In genomic region chr9:59903382-59903781, GRCm38 (mm10) we compare ENCODE assay signal across 28 mouse cellular contexts. TPM values are rescaled to one million over a fixed set of nuclear protein-coding genes. Genes with fewer than 3 reads are reported as not detected.
DNase-seq lines count a peak whose midpoint lies in the region; ATAC-seq and TF ChIP-seq lines count a peak whose summit lies in the region.
"Had no signal": no experiment of that assay in that cellular context is flagged by ENCODE, and none has a peak within 500 bp of the region (broad histone marks: within the 10 kb centered on the region; RNA-seq: fewer than 3 reads in every experiment).

No protein-coding gene starts in this region.

- WGBS in liver, embryonic 13.5 days (ENCODE audit: insufficient replicate concordance) = 24% methylated on average over 1 of the region's 1 CpGs
- 75% methylated on average over 1 of the region's 1 CpGs for WGBS in forebrain, embryonic 10.5 days

- no peaks in the 10 kb centered on the region for H3K9me3 ChIP-seq in MEL (replicated peaks; ENCODE audit: insufficient read depth, low read length)
- H3K9me3 ChIP-seq in liver, embryonic 13.5 days (replicated peaks) = no peaks in the 10 kb centered on the region
- H3K9me3 ChIP-seq in forebrain, embryonic 10.5 days = no peaks in the 10 kb centered on the region
- H3K9me3 ChIP-seq: forebrain, embryonic 12.5 days; forebrain, embryonic 15.5 days; heart, embryonic 12.5 days; heart, embryonic 15.5 days; hindbrain, embryonic 10.5 days; hindbrain, embryonic 13.5 days had no signal

- H3K27me3 ChIP-seq in MEL (ENCODE audit: control insufficient read depth in 1 of 2, insufficient read depth in 2 of 2, low read length in 2 of 2) = no peaks in the 10 kb centered on the region
- H3K27me3 ChIP-seq in liver, embryonic 13.5 days = no peaks in the 10 kb centered on the region
- no peaks in the 10 kb centered on the region for H3K27me3 ChIP-seq in forebrain, embryonic 10.5 days (ENCODE audit: poor library complexity, severe bottlenecking)
- H3K27me3 ChIP-seq: forebrain, embryonic 12.5 days; forebrain, embryonic 15.5 days; heart, embryonic 12.5 days; heart, embryonic 15.5 days; hindbrain, embryonic 13.5 days had no signal

- H3K36me3 ChIP-seq in MEL (ENCODE audit: control insufficient read depth in 1 of 2, insufficient read depth in 2 of 2, low read length in 2 of 2) = peaks cover 0 to 5% of the 10 kb centered on the region in 2 experiments; a peak in 2 of 4 replicates
- no peaks in the 10 kb centered on the region; the same call in 1 of the 2 replicates for H3K36me3 ChIP-seq in liver, embryonic 13.5 days
- H3K36me3 ChIP-seq in forebrain, embryonic 10.5 days (replicated peaks) = peaks cover 12% of the 10 kb centered on the region; the same call in 1 of the 2 replicates

- no peak overlapping the region for H3K9ac ChIP-seq in MEL (ENCODE audit: control insufficient read depth, low read depth, low read length, poor library complexity, severe bottlenecking)
- H3K9ac ChIP-seq in liver, embryonic 13.5 days = no peak overlapping the region
- H3K9ac ChIP-seq: forebrain, embryonic 12.5 days; forebrain, embryonic 15.5 days; heart, embryonic 12.5 days; heart, embryonic 15.5 days; hindbrain, embryonic 13.5 days had no signal

- H3K4me1 ChIP-seq in MEL (ENCODE audit: control insufficient read depth in 1 of 2, insufficient read depth in 2 of 2, low read length in 2 of 2) = no peaks in the 10 kb centered on the region
- H3K4me1 ChIP-seq in liver, embryonic 13.5 days (replicated peaks) = peaks cover 6% of the 10 kb centered on the region
- no peaks in the 10 kb centered on the region for H3K4me1 ChIP-seq in forebrain, embryonic 10.5 days
- H3K4me1 ChIP-seq: forebrain, embryonic 12.5 days; forebrain, embryonic 15.5 days; heart, embryonic 15.5 days; hindbrain, embryonic 10.5 days; hindbrain, embryonic 13.5 days had no signal

- H3K4me2 ChIP-seq in liver, embryonic 13.5 days = no peak overlapping the region
- H3K4me2 ChIP-seq: forebrain, embryonic 12.5 days; forebrain, embryonic 15.5 days; heart, embryonic 12.5 days; heart, embryonic 15.5 days; hindbrain, embryonic 13.5 days had no signal

- no peak for TF ChIP-seq EP300 in MEL (IDR thresholded peaks at IDR 0.05; ENCODE audit: low read depth in 1 of 2, low read length in 2 of 2)

- no peak overlapping the region for H3K4me3 ChIP-seq in MEL (ENCODE audit: control insufficient read depth in 1 of 2, insufficient read depth in 1 of 2, low read depth in 2 of 2, low read length in 2 of 2)
- H3K4me3 ChIP-seq in liver, embryonic 13.5 days (replicated peaks) = no peak overlapping the region
- no peak overlapping the region for H3K4me3 ChIP-seq in forebrain, embryonic 10.5 days
- H3K4me3 ChIP-seq: forebrain, embryonic 12.5 days; forebrain, embryonic 15.5 days; heart, embryonic 12.5 days; heart, embryonic 15.5 days; hindbrain, embryonic 10.5 days; hindbrain, embryonic 13.5 days had no signal

- no peak overlapping the region for H3K27ac ChIP-seq in MEL (ENCODE audit: control insufficient read depth, low read depth, low read length)
- H3K27ac ChIP-seq in liver, embryonic 13.5 days = no peak overlapping the region
- H3K27ac ChIP-seq in forebrain, embryonic 10.5 days = no peak overlapping the region
- H3K27ac ChIP-seq: forebrain, embryonic 12.5 days; forebrain, embryonic 15.5 days; heart, embryonic 15.5 days; hindbrain, embryonic 10.5 days; hindbrain, embryonic 13.5 days; hindbrain, postnatal 0 days had no signal

- TF ChIP-seq POLR2A in MEL (IDR thresholded peaks at IDR 0.05; ENCODE audit: control insufficient read depth in 1 of 2, insufficient read depth in 1 of 2, low read depth in 1 of 2, low read length in 2 of 2, poor library complexity in 1 of 2) = no peak

- no peak for TF ChIP-seq CTCF in MEL (IDR thresholded peaks at IDR 0.05 in 2 of 3, conservative IDR thresholded peaks at IDR 0.05 in 1 of 3; ENCODE audit: control insufficient read depth in 1 of 3, insufficient read depth in 1 of 3, low read depth in 2 of 3, low read length in 3 of 3, poor library complexity in 1 of 3, severe bottlenecking in 1 of 3)

- peak; percentile 50 for DNase-seq in MEL (ENCODE audit: low read depth, low spot score)
- peak; percentile 28 for DNase-seq in c-Kit-positive CD71-positive TER-119-negative erythroid progenitor cells, embryonic 14.5 days (ENCODE audit: low read depth)
- peak; percentile 29 for DNase-seq in liver, embryonic 13.5 days
- no peak for DNase-seq in forebrain, embryonic 10.5 days (ENCODE audit: extremely low spot score, low spot score)
- no peak for DNase-seq in adrenal gland, postnatal 14 days
- DNase-seq: adrenal gland, adult 8-10 months; cerebellum, adult 18-20 months; cerebellum, adult 9-10 months; cerebellum, postnatal 14 days; gastrocnemius, postnatal 25 days; heart, adult 18-20 months; heart, postnatal 10 days; heart, postnatal 36 days had no signal

- peak; percentile 64; the same call in 1 of the 2 replicates for ATAC-seq in liver, embryonic 13.5 days (ENCODE audit: low read depth)
- peak; percentile 83 for ATAC-seq in megakaryocyte-erythroid progenitor cell, adult 5-6 weeks (replicated peaks; ENCODE audit: low FRiP score, low TSS enrichment, poor library complexity, severe bottlenecking)
- ATAC-seq: activated CD4-positive, CD25-positive, alpha-beta regulatory T cell, adult 4 months; CD4-positive, CD25-positive, alpha-beta regulatory T cell, adult 4 months; forebrain, embryonic 15.5 days; hindbrain, postnatal 0 days; inflammation-experienced regulatory T-cells, adult 6 months had no signal

- TF ChIP-seq RAD21 in MEL (IDR thresholded peaks at IDR 0.05; ENCODE audit: low read depth, low read length) = no peak

- no peaks in the 10 kb centered on the region for H3K79me2 ChIP-seq in MEL (ENCODE audit: control insufficient read depth, insufficient read depth, low read length, poor library complexity)

TF ChIP-seq in MEL, 35 proteins besides CTCF, POLR2A, EP300 and RAD21:
- TF ChIP-seq MYC (IDR thresholded peaks at IDR 0.05; ENCODE audit: low read depth, low read length) = no peak
- no peak for TF ChIP-seq NELFE (IDR thresholded peaks at IDR 0.05; ENCODE audit: low read depth, low read length)
- TF ChIP-seq TBP (IDR thresholded peaks at IDR 0.05; ENCODE audit: low read depth, low read length) = peak; percentile 69

RNA-seq across cellular contexts. Expression of gene Nr2e3, which starts 57.1 kb away (rescaled TPM):
- total RNA-seq in MEL (2012; rRNA removed) = not detected in 2 replicates
- not detected for polyA plus RNA-seq in MEL (2012; ENCODE audit: insufficient read depth in 1 of 2, insufficient read length in 2 of 2, low read depth in 1 of 2, low replicate concordance in 2 of 2, missing spikeins in 1 of 2)
- not detected in 2 replicates for polyA plus RNA-seq in liver, embryonic 13.5 days (2015; fragmentation: Nextera tagmentation; extraction: Ambion mirVana)
- total RNA-seq in megakaryocyte-erythroid progenitor cell, adult 5-6 weeks (2014; fragmentation: Nextera tagmentation) = not detected in 2 replicates
- total RNA-seq in megakaryocyte-erythroid progenitor cell, adult 5-6 weeks (2017) = not detected in 2 replicates
- polyA plus RNA-seq in forebrain, embryonic 10.5 days (2016; fragmentation: Nextera tagmentation; extraction: Ambion mirVana) = not detected in 2 replicates
- 0.53 TPM in 1 of 2 replicates, not detected in the other for total RNA-seq in adrenal gland, postnatal 14 days (2021)
- total RNA-seq: adrenal gland, adult 8-10 months; adrenal gland, postnatal 4 days; gastrocnemius, adult 8-10 months; gastrocnemius, postnatal 25 days; heart, adult 18-20 months; heart, postnatal 10 days; heart, postnatal 36 days; hindbrain, postnatal 0 days had no signal
- polyA plus RNA-seq: activated CD4-positive, CD25-positive, alpha-beta regulatory T cell, adult 4 months; C2C12; CD4-positive, CD25-positive, alpha-beta regulatory T cell, adult 4 months; forebrain, embryonic 15.5 days; gonadal fat pad, adult 2 months; heart, embryonic 15.5 days; hindbrain, embryonic 10.5 days; hindbrain, embryonic 13.5 days; hindbrain, postnatal 0 days; inflammation-experienced regulatory T-cells, adult 6 months had no signal

Comparison
In these comparisons a context has a peak if more than half of its experiments do, and no peak if none do; other contexts are left out.
1. DNase-seq: peak in MEL (single experiment), c-Kit-positive CD71-positive TER-119-negative erythroid progenitor cells, embryonic 14.5 days (single experiment) and liver, embryonic 13.5 days (single experiment); none in forebrain, embryonic 10.5 days (single experiment) and adrenal gland, postnatal 14 days (single experiment).